Mouse (Mus musculus) 416B (cell line): ENCODE measurements around the gene Smad3.

Experiments
- DNase-seq: peaks from one replicate; pipeline ENCODE4 v3.0.0; 2011; ENCODE audit warnings: low read depth

Smad3 gene

DNA sequence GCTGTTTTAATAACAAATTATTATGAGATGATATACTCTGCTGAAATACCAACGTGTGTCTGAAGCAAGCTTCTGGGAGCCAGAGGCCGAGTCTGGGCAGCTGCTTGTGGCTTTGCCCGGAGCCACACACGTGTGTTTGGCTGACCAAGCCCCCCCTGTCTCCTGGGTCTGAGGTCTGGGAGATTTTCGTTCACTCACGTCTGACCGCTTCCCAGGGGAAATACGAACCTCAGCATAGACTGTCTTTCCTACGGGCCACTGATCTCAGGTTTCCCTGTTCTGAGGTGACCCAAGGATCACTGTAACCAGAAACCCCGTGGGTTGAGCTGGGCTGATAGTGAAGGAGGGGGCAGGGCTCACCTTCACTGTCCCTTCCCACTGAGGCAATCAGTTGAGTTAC lies 94.6 kb downstream of the Smad3 start:
- DNase-seq, result no peak

DNA sequence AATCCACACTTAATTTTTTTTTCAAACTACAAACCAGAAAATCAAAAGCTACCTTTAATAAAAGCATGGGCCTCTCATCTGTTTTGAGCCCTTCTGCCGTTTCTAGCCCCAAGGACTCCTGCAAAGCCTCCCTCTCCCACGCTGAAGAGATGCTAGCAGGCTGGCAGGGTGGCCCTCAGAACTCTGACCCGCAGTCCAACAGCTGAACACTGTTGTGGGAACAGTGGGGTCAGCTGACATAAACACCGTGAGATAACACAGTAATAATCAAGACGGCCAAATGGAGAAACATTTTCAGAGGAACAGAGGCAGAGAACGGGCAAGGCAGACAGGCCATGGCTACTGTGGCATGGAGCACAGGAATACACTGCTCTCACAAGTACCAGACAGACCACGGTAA lies 95.0 kb downstream of the Smad3 start:
- DNase-seq, result no peak

DNA sequence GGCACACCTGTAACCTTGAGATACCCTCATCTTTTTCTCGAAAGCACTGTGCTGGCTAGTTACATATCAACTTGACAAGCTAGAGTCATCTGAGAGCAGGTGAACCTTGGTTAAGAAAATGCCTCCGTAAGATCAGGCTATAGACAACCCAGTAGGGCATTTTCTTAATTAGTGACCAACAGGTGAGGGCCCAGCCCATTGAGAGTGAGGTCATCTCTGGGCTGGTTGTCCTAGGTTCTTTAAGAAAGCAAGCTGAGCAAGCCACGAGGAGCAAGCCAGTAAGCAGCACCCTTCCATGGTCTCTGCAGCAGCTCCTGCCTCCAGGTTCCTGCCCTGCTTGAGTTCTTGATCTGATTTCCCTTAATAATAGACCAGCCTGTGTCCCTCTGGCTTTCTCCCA lies 97.1 kb downstream of the Smad3 start:
- DNase-seq, result no peak

DNA sequence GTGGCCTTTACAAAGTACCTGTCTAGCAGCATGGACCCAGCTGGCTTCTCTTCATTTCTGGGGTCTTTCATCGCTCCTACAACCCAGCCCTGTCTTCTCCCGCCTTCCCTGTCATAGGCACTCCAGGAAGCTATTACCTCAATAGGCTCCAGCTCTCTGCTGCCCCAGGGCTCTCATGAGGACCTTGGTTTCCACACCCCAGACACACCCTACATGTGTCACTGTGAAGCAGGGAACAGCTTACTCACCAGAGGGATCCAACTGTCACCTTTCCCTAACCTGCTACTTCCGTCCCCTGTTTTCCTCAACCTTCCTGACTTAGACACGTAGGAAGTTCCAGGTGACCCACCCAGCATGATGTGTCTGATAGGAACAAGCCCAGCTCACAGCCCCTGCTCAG lies 97.7 kb downstream of the Smad3 start:
- no peak for DNase-seq

DNA sequence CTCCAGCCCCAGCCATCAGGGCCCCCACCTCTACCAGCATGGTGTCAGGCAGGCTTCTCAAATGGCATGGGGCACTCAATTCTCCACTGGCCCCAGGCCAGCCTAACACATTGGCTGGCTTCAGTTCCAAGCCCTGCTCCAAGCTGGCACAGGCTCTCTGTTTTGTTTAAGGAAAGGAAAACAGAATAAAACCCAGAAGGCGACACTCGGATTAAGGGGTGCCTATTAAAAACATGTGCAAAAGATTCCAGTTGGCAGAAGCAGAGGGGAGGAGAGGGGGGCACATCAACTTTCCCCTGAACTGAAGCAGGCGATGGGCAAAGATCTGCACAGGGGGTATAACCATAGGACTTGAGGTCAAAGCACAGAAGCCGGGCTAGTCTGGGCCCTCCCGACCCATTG lies 98.8 kb downstream of the Smad3 start:
- DNase-seq, result no peak

DNA sequence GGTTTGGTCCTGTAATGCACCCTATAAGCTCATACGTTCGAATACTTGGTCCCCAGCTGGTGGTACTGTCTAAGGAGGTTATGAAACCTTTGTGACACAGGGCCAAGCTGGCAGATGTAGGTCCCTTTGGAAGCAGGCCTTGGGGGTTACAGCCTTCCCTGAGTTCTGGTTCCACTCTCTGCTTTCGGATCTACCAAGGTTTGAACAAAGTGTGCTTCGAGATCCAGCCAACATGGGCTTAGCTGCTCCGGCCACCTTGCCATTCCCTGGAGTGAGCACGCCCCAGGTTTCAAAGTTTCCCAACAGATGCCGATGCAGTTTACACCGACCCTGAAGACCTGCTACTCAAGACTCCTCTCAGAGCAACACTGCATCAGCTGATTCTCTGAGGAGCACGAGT lies 99.4 kb downstream of the Smad3 start:
- DNase-seq, result no peak

DNA sequence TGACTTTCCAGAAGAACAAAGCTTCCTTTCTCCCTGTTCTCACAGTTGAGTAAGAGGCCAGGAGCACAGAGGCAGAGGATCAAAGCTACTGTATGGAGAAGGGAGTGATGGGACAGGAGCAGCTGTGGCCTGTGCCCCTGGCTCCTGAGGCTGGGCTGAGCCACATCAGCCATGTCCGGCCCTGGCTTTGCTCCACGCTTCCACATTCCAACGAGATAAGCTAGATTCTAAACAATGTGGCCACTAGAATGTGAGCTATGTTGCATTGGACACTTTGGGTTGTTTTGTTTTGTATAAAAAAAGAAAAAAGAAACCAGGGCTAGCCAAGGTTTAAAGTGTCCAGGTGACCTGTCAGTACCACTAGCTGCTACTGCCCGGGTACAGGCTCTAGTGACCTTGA lies 100.6 kb downstream of the Smad3 start:
- DNase-seq, result no peak

DNA sequence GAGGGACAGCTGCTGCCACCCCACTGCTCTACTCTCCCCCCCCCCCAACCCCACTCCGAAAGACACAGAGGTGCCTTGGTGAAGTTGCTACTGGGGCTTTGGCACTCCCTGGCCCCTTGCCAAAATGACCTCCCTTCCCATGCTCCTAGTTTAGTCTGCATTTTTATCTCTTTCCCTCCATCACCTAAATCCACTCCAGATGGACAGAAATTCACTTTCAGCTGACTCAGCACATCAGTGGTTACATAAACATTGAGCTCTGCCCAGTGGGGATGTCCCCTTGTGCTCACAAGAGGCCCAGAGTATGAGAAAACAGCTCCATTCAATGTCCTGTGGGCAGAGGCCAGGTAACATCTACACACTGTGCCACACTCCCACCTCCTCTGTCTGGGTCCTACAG lies 102.7 kb downstream of the Smad3 start:
- no peak for DNase-seq

DNA sequence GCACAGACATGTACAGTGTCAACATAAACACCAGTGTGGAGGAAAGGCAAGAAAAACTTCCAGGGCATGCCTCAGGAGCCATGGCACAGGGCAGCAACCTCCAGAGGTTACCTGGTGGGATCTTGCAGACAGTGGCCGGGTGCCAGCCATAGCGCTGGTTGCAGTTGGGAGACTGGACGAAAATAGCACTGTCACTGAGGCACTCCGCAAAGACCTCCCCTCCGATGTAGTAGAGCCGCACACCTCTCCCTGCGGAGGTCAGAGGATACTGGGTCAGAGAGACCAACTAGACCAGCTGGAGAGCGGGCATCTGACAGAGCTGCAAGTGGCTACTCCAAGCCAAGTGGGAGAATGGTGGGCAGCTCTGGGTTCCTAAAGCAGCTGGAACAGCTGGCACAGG lies 103.2 kb downstream of the Smad3 start:
- no peak for DNase-seq

DNA sequence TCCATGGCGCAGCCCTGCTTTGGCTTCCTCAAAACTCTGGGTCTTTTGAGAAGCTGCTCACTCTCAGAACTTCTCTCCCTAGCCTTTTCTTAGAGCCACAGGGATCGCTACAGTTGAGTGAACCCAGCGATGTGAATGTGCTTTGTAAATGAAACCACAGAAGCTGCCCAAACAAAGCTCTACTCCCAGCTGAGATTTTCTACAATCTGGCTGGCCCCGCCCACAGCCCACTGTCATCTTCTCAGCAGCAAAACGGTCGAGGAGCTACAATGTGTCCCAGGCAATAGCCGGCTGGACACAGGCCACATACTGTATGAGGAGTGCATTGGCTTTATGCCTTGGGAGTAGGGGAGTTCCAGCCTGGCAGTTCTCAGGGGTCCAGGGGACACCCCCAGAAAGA lies 104.1 kb downstream of the Smad3 start:
- DNase-seq, result no peak

DNA sequence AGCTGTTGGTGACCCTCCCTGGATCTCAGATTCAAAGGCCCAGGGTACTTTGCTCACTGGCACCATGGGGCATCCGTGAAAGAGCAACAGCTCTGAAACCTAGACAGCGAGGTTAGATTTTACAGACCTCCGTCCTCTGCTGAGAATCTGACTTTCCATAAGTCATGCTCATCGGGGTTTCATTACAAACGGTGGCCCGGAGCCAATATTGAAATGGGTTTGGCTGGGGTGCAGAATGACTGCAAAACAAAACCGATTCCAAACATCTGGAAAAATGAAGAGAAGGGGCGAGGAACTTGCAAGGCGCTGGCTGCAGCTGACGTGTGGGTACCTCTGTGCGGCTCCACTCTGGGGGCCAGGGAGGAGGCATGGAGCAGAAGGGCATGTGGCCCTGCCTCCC lies 106.2 kb downstream of the Smad3 start:
- no peak for DNase-seq

DNA sequence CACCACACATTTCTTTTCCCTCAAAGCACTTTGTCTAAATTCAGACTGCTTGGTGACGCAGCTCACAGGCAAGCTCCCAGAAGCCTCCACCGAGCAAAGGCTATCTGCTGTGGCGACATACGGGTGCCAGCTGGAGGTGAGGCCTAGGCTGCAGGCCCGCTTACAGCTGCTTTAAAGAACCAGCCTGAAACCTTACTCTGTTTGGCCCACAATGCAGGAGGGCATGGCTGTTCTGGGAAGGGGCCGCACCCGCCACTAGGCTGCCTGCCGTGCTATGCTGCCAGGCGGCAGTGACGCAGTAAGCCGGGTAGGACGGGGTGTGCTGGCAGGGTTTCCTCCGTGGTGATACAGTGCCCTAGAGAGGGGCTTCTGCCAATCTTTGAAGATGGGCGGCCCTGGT lies 106.9 kb downstream of the Smad3 start:
- no peak for DNase-seq

DNA sequence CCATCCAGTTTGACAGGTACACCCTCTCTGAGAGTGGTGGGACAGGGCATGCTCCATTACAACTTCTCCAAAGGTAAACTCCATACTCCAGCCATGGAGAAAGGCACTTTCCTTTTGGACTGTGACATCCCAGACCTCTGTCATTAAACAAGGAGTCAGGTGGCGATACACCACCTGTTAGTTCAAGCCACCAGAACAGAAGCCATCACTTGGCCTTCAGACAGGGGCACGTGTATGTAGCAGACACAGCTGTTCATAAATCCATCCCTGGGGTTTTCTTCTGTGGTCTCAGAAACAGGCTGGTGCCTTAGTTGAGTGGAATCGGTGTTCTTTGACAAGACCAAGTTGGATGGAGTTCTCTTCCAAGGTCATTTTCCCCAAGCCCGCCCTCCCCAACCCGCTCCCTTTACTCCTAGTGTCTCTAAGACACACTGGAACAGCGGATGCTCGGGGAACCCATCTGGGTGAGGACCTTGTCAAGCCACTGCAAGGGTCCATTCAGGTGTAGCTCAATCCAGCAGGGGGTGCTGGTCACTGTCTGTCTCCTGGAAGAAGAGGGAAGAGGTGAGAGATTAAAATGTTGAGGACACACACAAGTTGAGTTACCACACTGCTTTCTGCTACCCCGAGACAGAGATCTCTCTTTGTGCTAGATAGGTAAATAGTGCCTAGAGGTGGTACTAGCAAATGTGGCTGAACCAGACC lies 107.8 kb downstream of the Smad3 start:
- peak; percentile 64 for DNase-seq

DNA sequence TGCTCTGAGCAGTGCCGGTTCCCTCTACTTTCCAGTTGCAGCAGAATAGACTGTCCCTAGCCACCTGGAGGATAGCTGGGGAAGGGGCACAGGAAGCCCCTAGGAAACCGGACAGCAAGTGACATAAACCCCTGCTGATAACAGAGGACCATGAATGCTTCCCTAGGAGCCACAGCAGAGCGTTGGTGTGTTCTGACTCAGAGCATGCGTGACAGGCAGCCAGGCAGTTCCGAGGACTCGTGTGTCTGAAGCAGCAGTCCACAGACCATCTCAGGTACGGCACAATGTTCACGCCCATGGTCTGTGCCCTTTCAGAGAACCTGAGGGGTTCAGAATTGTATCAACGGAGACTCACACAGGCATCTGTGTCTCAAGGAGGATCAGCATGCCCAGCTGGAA lies 109.3 kb downstream of the Smad3 start:
- DNase-seq, result no peak

DNA sequence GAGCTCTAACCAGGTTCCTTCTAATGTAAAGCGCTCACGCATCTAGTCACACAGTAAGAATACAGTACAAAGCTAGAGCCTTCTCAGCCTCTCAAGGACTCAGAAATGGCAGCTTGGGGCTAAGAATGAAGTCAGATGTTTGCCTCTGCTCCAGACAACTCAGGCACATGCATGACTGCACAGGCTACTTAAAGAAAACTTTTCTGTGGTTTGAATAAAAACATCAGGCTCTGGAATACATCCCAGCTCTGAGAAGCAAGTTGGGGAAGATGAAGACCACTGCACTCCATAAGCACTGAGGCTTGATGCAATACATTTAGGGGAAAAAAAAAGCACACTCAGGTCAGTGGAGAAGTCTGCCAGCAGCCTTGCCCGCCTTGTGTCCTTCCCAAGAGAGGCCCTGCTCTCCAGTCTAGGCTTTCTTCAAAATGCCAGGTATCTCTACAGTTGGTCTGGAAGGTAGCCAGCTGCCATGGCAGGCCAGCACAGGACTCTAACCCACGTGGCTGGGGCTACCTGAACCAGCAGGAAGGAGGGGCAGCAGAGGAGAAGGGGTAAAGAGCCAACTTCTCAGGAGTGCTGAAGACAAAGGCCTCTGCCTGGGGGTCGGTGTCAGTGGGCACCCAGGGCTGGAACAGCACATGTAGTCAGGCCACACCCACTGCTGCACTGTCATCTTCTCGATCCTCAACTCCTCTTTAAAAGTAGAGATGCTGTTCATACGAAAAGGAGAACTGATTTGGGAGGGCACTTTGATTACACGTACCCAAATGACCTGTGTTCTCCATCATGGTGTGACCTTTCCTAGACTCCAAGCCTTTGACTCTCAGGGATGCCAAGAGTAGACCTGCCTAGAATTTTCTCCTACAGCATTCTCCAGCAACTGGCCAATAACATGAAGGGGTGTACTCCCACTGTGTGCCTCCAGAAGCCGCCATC lies 109.9 kb downstream of the Smad3 start:
- no peak for DNase-seq

DNA sequence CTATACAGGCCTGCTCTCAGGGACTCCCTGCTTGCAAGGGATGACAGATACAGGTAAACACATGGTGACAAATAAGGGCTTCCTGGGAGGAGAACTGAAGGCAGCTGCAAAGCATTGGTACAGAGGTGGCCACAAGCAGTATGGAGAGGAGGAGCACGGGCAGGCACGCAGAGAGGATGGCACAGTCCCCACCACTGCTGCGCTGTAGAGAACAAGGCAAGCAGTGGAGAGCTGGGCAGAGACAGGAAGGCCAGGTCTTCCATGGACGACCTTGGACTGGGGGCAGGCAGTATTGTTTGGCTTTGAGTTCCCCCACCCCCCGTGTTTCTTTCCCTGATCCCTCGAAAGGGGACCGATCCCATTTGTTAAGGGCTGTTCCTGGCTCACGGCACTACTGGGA lies 112.7 kb downstream of the Smad3 start:
- no peak for DNase-seq

DNA sequence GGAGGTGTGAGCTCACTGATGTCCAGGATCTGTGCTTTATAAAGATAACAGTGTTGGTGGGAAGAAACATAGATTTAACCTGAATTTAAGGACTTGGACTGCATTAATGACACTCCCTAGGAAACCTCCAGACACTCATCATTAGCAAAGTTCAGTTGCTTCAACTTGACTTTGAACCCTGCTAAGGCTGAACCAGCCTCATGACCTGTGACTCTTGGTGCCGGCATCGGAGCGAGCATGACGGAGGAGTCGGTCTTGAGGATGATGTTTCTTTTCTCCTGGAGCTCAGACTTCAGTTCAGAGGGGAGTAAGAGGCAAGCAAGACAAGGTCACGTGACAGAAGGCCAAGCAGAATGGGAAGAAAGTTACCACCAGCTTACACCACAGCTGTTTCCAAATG lies 113.8 kb downstream of the Smad3 start:
- no peak for DNase-seq

DNA sequence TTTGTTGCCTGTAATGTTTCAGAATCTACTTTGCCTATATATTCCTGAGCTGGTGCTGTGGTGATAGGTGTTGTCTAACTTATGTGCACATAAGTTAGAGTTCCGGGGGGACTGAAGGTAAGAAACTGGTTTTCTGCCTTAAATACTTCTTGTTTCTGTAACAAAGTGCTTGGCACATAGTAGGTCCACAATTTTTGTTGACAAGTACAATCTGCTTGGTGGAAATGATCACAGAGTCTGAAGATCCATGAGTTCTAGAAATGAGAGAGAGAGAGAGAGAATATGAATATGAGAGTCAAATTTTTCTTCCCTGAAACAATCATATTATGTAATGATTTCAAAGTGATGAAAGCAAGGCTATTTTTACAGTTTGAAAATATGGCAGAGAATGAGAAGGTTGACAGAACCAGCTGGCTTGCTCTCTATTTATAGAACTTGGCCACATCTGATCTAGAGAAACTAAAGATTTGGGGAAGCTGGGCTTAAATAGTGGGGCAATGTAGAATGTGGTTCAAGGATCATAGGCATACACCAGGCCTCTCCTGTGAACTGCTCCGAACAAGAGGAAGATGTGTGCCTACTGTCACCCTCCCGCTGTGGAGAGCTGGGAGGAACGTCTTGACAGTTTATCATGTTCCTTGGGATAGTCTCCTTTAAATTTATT lies 115.7 kb downstream of the Smad3 start:
- DNase-seq, result no peak

DNA sequence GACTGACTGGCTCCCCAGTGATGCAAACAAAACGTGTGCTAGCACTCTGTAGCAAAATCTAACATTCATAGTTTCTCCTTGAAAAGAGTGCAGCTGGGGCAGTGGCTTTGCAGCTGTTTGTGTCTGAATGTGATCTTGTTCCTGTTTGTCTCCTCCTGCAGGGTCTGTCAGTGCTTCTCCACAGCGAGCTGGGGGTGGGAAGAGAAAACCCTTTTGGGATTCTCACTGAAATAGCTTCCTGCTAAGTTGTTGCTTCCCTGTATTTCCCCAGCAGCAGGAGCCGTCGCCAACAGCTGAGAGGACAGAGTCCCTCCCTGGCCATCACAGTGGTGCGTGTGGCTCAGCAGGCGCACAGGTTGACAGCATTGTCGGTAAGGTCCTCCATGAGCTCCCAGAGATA lies 121.7 kb downstream of the Smad3 start:
- no peak for DNase-seq

DNA sequence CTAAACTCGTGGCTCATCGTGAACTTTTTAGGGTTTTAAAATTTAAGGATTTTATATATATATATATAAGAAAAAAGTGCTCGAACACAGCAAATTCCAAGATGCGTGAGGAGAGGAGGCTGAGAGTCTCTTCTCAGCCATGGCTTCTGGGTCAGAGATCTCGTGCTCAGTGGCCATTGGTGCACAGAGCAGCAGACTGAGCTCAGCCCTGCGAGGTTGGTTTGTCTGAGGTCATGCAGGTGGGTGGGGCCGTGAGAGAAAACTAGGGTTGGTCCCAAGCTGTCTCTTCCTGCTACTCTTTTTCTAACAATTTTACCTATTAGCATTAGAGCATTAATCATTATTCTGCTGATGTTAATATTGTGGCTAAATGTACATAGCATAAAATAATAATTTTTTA lies 124.5 kb downstream of the Smad3 start:
- DNase-seq, result no peak

DNA sequence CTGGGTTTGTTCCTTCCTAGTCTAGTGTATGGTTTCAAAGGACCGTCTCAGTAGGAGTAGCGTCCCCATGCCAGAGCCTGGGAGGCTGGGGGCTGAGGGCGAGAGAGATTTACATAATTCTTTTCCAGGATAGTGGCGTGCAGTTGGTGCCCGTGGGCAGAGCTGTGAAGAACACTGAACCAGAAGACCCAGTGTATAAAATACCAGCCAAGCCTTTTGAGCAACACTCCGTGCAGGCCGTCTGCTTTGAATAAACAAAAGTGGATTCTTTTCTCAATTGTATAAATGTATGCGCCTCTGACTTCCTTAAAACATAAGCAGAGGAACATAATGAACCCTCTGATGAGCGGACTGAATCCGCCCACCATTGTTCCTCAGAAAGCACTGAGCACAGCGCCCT lies 124.9 kb downstream of the Smad3 start:
- DNase-seq, result no peak

DNA sequence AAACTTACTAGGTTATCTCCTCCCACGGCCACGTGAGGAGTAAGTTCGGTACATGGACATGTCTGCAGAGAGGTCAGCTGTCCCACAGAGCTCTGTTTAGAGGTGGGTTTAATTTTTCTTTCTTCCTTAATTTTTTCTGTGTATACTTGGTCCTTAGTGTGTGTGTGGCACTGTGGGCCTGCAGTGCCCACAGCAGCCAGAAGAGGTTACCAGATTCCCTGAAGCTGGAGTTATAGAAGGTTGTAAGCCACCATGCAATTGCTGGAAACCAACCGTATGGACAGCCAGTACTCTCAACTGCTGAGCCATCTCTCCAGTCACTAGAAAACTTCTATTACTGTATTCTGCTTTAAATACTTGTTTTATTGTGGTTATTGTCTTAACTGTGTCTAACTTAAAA lies 125.7 kb downstream of the Smad3 start:
- no peak for DNase-seq

DNA sequence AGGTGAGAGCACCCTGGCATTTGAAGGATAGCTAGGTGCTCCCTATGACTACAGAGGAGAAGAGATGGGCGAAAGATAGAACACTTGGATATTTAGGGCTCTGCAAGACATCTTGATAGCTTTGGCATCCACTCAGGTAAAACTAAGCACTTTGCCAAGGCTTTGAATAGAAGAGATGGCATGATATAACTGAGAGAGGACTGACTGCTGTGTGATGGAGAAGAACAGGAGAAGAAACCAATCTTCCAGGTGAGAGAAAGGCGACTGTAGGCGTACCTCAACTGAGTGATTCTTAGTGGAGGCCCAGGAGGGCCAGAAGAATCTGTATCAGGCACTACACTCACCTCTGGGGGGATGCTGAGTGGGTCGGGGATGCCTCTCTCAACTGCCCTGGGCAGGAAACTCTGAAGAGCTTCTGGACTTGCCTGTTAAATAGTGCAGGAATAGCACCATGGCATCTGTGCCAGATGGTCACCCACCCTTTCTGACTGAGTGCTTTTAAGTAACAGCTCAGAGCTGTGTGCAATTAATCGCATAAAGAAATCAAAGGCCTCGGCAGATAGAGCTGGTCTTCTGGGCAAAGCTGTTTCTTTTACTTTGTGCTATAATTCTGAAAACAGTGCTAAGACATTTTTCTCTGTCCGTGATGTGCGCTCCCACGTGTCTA lies 132.6 kb downstream of the Smad3 start:
- DNase-seq, result no peak
